Mouse (Mus musculus) kidney, postnatal 4 days (tissue): ENCODE measurements at regions not wholly inside any gene's neighbourhood (a gene's known extent, or its start where the extent isn't known, plus 50 kb on each side); places are given as distances from the start of the nearest gene placed in this dataset.

Source experiments
- DNase-seq, 2 experiments: peaks; one replicate each; pipeline ENCODE4 v3.0.0; 2021; ENCODE audit warnings: mixed read lengths in 2 of 2

DNA sequence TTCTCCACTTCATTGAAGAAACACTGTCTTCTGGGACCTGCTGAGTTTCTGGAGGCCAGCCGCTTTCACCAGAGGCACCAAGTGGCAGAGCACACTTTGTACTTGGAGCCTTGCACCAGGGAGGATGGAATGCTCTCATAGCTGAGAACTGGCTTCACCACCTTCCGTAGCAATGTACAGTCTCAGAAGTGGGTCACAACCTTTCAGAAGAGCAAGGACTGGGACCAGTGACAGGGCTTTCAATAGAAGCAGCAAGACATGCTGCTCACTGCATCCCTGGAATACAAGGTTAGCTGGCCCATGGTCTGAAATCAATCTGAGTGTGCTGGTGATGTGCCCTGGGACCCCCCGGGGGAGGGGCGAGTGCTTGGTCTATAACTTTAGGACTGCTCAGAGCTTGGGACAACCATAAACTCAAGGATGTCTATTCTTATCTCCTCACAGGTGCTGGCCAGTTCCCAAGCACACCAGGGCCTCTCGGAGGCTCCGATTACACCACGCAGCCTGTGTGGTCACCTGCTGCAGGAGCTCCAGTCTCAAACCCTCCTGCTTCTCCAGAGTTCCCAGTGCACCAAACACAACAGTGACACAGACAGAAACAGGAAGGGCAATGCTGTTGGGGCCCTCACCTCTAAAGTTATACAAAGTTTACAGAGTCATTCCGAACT lies 114.4 kb upstream of the Tmem45b start:
- no peak for DNase-seq

DNA sequence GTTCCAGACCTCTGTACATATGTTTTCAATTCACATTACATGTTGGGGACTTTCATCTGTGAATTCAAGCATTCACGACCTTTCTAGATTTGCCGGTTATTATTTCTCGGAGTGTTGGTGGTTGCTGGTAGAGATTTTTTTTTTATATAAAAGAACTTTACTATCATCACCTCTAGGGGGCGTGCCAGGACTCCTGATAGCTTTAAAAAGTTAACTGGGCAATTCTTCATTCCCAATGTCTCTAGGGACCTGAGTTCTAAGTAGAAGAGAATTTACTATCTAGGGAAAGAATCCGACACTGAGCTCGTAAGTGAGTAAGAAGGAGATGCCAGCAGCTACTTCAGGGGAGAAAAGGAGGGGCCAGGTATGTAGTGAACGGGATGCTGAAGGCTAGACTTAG lies 112.8 kb upstream of the Tmem45b start:
- DNase-seq = peak; percentile 41 to 47

DNA sequence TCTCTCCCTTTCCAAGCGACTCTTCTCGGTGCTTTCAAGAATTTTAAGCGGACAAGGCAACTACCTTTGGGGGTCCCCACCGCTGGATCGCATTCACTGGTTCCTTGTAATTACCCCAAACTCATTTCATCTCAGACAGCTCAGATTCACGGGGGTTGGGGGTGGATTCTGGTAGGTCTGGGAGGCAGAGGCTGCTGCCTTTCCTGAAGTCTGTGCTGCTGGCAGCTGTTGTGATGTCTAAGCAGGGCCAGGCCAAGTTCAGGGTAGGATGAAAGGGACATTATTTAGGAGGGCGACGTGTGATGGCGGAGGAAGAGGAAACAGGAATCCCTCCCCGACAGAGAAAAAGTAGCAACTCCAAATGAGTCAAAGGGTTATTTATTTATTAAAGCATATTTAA lies 102.8 kb upstream of the Tmem45b start:
- no peak for DNase-seq

DNA sequence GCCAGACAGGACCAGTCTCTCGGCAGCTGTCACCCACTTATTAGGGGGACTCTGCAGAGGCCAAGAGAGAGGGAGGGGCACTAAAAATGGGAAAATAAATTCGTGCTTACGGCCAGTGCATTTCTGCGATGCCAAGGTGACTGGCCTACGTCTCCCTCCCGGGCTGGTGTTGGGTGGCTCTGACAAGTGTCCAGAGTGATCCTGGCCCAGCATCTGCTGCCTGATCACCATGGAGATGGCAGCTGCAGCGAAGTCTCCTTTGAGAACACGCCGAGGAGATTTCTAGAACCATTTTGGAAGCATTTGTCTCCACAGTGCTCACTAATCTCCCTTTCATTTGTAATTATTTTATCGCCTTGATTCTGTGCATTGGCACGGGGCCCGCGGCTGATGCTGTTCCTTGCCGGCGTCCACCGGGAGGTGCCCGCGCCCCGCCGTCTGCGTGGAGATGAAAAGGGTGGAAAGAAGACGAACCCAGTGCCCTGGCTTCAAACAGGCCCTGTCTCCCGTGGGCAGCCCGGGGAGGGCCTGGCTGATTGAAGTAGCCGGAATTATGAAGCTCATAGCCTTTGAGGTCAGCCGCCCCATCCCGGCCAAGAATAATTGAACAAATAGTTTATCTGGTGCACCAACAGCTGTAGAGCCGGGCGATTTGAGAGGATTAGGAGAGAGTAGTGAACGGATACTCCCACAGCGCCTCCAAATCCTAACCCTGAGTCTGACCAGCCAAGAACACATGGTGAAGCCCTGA lies 102.2 kb upstream of the Tmem45b start:
- DNase-seq = peak; percentile 8 to 18

DNA sequence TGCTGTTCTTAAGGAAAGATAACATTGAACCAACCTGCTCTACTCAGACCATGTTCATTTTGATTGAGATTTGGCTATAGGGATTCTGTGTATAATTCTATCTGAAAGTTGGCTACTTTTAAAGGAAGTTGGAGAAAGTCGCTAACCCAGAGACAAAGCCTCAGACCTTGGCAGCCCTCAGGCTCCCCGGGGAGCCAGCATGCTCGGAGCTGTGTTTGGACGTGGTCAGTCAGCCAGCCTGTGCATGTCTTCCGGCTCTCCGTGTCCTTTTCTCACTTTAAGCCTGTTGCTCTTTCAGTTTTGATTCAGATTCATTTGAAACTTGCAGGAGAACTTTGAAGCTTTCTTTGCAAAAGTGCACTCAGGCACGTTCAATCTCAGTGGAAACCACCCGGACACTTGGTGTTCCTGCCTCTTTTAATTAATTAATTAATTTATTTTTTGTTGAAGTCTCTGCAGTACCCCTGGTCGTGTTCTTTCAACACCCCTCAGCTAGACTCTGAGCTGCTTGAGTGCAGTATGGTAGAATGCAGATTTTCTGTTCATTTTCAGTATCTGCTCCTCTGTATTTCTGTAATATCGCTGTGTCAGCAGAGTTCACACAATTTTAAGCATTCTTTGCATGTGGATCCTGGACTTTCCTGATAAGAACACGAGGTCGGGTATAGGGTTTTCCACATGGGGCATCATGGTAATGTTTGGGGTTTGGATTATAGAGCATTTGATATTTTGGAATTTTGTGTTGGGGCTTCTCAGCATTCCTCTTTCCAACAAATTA lies 100.9 kb upstream of the Tmem45b start:
- DNase-seq = peak; percentile 74 to 77

DNA sequence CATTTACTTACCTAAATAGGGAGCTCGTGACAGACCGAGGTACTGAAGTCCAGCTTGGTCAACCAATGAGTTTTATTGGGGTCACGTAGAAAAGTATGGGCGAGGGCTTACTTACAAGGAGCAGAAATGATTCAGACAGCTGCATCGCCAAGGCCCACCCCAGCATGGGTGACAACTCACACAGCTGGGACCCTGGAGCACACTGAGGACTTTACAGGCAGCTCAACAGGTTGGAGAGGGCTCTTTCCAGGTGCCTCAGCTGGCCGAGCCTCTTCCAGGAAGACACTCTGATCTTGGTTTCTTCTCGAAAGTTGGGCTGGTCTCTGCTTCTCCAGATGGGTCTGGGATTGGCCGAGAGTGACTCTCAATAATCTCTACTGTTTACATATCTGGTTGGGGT lies 99.3 kb upstream of the Tmem45b start:
- no peak for DNase-seq

DNA sequence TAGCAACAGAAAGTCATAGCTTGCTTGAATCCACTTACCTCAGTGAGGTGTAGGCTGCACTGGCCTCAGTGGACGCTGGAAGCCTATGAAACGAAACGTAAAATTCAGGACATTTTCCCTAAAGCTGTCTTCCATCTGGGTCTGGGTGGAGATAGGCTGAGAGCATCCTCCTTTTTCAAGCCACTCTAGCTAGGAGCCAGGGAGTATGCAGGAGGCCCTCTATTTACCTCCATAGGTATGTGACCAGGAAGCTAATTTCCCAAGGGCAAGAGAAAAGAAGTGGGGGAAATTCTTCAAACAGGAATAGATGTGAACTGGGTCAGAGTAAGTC lies 95.9 kb upstream of the Tmem45b start:
- no peak for DNase-seq

DNA sequence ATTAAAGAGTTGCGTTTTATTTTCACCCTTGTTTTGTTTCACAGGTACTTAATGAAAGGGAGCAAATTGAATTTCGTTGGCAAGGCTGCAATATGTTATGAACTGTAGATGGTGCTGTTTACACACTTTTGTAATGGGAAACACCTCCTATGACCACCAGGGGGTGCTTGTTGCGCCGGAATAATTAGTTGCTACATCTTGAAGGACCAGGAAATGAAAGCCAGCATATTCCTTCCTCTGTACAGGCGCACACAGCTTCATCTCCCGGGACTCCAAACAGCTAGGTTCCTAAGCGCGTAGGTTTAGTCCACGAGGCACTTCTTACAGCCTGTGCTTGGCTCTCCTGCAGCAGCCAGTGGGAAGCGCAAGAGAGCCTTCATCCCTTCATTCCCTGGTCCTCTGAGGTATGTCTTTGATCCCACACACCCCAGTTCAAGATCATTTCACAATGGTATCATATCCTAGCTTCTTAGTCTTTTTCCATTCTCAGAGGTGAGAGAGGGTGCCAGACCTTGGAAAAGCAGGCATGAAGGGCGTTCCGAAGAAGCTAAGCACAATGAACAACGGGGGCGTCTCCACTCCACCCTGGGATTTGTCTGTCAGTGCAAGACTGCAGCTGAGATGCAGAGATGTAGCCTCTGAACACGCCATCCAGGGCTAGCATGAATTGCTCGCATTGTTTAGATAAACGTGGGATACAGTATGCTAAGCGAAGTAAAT lies 95.4 kb upstream of the Tmem45b start:
- peak; percentile 78 to 83 for DNase-seq

DNA sequence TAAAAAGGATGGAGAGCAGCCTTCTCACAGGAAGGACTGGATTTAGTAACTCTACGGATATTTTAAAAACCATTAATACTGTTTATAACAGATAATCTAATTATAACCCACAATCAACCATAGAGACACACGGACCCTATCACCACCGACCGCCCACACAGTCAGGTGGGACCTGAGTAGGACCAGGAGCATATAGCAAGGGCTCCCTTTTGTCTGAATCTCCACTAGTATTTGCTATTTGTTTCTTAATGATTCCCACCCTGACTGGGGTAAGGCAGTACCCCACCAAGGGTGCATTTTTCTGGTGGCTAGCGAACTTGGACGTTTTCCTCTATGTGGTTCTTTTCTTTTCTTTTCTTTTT lies 79.4 kb upstream of the Tmem45b start:
- DNase-seq = no peak

DNA sequence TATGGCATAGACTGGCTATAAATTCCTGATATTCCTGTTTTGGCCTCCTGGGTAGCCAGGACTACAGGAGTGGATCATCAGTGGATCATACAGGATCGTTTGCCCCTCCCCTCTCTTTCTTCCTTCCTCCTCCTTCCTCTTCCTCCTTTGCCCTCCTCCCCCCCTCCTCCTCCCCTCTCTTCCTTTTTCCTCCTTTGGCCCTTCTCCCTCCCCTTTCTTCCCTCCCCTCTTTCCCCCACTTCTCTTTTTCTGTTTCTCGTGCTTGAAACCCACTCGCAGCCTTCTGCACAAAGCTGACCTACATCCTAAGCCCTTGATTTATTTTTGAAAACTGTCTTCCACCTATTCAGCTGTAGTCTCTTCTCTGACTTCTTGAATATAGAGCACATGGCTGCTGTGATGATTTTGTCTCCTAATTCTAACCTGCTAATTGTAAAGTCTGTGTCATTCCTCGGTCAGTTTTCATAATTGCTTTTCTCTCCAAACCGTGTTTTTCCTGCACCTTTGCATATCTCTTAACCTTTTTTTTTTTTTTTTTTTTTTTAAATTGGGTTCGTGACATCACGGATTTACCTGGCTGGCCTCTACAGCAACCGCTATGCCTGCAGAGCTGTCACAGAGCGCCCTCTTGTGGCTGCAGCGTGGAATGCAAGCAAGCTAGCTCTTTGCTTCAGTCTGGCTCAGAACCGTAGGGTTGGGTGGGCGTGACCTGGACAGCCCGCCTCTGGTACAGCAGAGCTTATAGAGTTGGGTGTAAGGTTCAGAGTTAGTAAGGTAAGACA lies 78.8 kb upstream of the Tmem45b start:
- peak; percentile 93 to 95 for DNase-seq

DNA sequence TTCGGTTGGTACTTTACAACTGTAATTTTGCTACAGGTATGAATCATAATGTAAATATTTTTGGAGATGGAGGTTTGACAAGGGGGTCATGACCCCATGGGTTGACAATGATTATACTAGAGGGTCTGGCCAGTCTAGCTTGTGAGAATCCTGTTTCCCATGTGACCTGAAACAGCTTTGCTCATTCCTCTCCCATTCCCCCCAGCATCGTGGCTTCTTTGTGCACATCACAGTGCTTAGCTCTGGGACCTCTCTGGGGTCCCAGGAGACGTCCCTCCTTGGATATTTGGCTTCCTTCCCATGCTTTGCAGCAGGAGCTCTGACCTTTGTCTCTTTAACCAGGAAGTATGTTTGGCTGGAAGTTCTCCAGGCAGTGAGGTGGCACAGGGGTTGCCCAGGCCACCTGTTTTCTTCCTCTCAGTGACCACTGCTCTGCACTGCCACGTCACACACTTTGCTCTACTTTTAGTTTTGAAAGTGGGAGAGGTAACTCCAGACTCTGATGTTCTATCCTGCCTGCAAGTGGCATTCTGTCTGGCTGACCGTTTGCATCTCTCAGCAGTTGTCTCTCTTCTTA lies 77.4 kb upstream of the Tmem45b start:
- peak in 1 of 2 experiments; percentile 19 for DNase-seq

DNA sequence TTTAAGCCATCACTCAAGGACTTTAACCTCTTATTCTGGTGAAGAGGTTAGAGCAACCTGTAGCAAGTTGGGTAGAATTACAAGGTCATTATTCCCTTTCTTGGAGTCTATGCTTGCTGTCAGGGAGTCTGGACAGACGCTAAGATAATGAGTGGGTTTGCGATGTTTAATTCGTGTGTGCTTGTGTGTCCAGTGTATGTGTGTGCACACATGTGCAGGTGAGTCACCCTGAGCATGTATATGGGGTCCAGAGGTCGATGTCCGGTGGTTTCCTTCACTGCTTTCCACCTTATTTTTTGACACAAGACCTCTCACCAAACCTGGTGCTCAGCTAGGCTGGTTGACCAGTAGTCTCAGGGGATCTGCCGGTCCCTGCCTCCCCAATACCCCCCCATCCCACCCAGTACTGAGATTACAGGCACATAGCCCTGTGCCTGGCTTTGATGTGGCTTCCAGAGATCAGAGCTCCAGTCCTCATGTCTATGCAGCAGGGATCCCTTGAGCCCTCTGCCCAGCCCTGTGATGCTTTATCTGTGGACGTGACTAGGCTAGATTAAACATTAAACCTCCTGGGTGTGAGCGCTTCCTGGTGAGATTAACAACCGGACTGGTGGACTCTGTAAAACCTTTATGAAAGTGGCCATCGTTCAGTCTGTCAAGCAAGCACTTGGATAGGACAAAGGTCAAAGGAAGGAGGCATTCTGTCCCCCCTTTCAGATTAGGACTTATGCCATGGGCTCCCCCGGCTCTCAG lies 74.4 kb upstream of the Tmem45b start:
- DNase-seq = peak in 1 of 2 experiments; percentile 10

DNA sequence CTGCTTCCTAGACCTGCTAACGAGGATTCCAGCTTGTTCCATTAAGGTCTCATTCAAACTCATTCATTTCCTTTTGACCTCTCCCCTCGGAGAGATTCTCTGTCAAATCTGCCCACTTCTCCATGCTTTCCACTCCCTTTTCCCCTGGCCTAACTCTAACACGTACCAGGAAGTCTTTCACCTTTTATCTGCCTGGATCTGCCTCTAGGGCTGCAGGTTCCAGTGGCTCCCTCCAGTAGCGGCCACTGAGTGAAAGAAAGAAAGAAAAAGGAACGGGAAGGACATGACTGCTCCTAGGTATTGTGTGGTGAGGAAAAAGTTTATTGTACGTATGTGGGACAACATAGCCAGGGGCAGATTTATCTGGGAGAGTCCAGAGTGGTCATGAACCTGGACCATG lies 64.8 kb upstream of the Tmem45b start:
- no peak for DNase-seq

DNA sequence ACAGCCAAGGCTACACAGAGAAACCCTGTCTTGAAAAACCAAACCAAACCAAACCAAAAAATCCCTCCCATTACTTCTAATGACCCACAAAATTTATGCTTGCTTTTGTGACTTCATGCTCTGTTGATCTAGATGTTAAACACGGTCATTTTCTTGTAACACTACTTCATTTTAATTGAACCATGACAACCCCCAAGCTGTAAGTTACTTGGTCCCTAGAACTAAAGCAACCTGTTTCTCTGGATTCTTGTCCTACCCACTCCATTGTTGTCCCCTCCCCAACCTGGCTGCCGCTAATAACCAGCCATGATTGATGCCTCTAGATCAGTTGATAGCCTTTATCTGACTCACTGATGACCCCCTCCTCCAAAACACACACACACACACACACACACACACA lies 63.0 kb upstream of the Tmem45b start:
- DNase-seq = no peak
